Mouse (Mus musculus) CD4-positive, CD25-positive, alpha-beta regulatory T cell, adult 4 months (primary cell): ENCODE data around the gene Pald1. TPM values are rescaled to one million over a fixed set of nuclear protein-coding genes. Genes with fewer than 3 reads are reported as not detected.
A peak's percentile ranks its signal among the peaks of the same experiment; 100 is the strongest.

Experiments used
- ATAC-seq: one replicate; pipeline ENCODE4 v1.8.0; 2017
- polyA plus RNA-seq, 2 experiments: library from polyadenylated mRNA; unstranded; fragments of 100-300 nt; shearing (Covaris generic); gene quantifications; one replicate each; pipeline ENCODE4 v1.2.1; 2017

The Pald1 gene
- polyA plus RNA-seq, 2 experiments from 2014 or later: not detected

- ATAC-seq: no peak
These were observed 13.6 kb downstream of the Pald1 start for GRCm38 (mm10) chr10:61369755-61370154.

- no peak for ATAC-seq
These were observed 17.4 kb downstream of the Pald1 start for GRCm38 (mm10) chr10:61365902-61366301.

- no peak for ATAC-seq
These were observed 18.9 kb downstream of the Pald1 start for GRCm38 (mm10) chr10:61364431-61364830.

- ATAC-seq: no peak
These were observed 20.3 kb downstream of the Pald1 start for GRCm38 (mm10) chr10:61362992-61363391.

- ATAC-seq: no peak
These were observed 20.8 kb downstream of the Pald1 start for GRCm38 (mm10) chr10:61362483-61362882.

GRCm38 (mm10) chr10:61360667-61361066 lies 22.7 kb downstream of the Pald1 start:
- ATAC-seq: no peak

- ATAC-seq: no peak
These were observed 23.9 kb downstream of the Pald1 start for GRCm38 (mm10) chr10:61359411-61359810.

- ATAC-seq: no peak
These were observed 25.7 kb downstream of the Pald1 start for GRCm38 (mm10) chr10:61357658-61358057.

- no peak for ATAC-seq
These were observed 26.8 kb downstream of the Pald1 start for GRCm38 (mm10) chr10:61356568-61356967.

GRCm38 (mm10) chr10:61356095-61356494 lies 27.2 kb downstream of the Pald1 start:
- no peak for ATAC-seq

GRCm38 (mm10) chr10:61355611-61356010 lies 27.7 kb downstream of the Pald1 start:
- ATAC-seq: no peak

- ATAC-seq: no peak
These were observed 32.1 kb downstream of the Pald1 start for GRCm38 (mm10) chr10:61351216-61351615.

GRCm38 (mm10) chr10:61346374-61346773 lies 37.0 kb downstream of the Pald1 start:
- no peak for ATAC-seq

GRCm38 (mm10) chr10:61345179-61345578 lies 38.2 kb downstream of the Pald1 start:
- ATAC-seq: no peak

GRCm38 (mm10) chr10:61343950-61344349 lies 39.4 kb downstream of the Pald1 start:
- no peak for ATAC-seq

- ATAC-seq: no peak
These were observed 40.6 kb downstream of the Pald1 start for GRCm38 (mm10) chr10:61342750-61343149.

- peak; percentile 23 for ATAC-seq
These were observed 41.8 kb downstream of the Pald1 start for GRCm38 (mm10) chr10:61341557-61341956.

- ATAC-seq: no peak
These were observed 42.3 kb downstream of the Pald1 start for GRCm38 (mm10) chr10:61341045-61341444.

- ATAC-seq: no peak
These were observed 43.1 kb downstream of the Pald1 start for GRCm38 (mm10) chr10:61340247-61340646.

- no peak for ATAC-seq
These were observed 44.1 kb downstream of the Pald1 start for GRCm38 (mm10) chr10:61339216-61339615.

GRCm38 (mm10) chr10:61337665-61338064 lies 45.7 kb downstream of the Pald1 start:
- ATAC-seq: no peak

GRCm38 (mm10) chr10:61336592-61336991 lies 46.7 kb downstream of the Pald1 start:
- no peak for ATAC-seq

- no peak for ATAC-seq
These were observed 47.2 kb downstream of the Pald1 start for GRCm38 (mm10) chr10:61336137-61336536.

GRCm38 (mm10) chr10:61334545-61334944 lies 48.8 kb downstream of the Pald1 start:
- no peak for ATAC-seq

- no peak for ATAC-seq
These were observed 52.3 kb downstream of the Pald1 start for GRCm38 (mm10) chr10:61331046-61331445.

- ATAC-seq: no peak
These were observed 54.4 kb downstream of the Pald1 start for GRCm38 (mm10) chr10:61328927-61329326.
